Mouse (Mus musculus) mouse trophoblast stem cell (cell line): ENCODE measurements around the gene Sqor.

Source experiments
- in situ Hi-C, 2 experiments: fragments of 300-500 bp; cut with MseI, MboI; formaldehyde crosslinking; loops; 2 replicates in 1 of 2; 3 replicates in 1 of 2; pipeline ENCODE4 v1.15.1; 2025

Gene Sqor

GRCm38 (mm10) chr2:122765071-122765793 is at the start of gene Sqor:
TSS of gene Sqor (plus strand) at chr2:122765237.
- in situ Hi-C loops: no loop called here

GRCm38 (mm10) chr2:122716301-122716842 is 48.7 kb upstream of the Sqor start:
- in situ Hi-C loops: no loop called here

GRCm38 (mm10) chr2:122719232-122719631 is 45.8 kb upstream of the Sqor start:
- in situ Hi-C loops: no loop called here

GRCm38 (mm10) chr2:122720564-122720963 is 44.5 kb upstream of the Sqor start:
- in situ Hi-C loops: no loop called here

GRCm38 (mm10) chr2:122725604-122726003 is 39.4 kb upstream of the Sqor start:
- in situ Hi-C loops: no loop called here

- in situ Hi-C loops: no loop called here
Observed at GRCm38 (mm10) chr2:122731456-122731855, 33.6 kb upstream of the Sqor start.

GRCm38 (mm10) chr2:122737894-122738830 is 26.9 kb upstream of the Sqor start, which contains the start of gene Bloc1s6:
TSS of gene Bloc1s6 (plus strand) at chr2:122738503.
- in situ Hi-C loops: no loop called here

- in situ Hi-C loops: no loop called here
Observed at GRCm38 (mm10) chr2:122739023-122739422, 26.0 kb upstream of the Sqor start.

GRCm38 (mm10) chr2:122746461-122746860 is 18.6 kb upstream of the Sqor start:
- in situ Hi-C loops: loop anchor here in 1 of 2 experiments (10.0 kb wide), 1 partner anchor 362 kb away; no protein-coding TSS in a partner anchor

- in situ Hi-C loops: loop anchor here (10.0 kb wide), 1 partner anchor 119 kb away; the partner anchor contains the start of gene AA467197 (in 2 of the 2)
Observed at GRCm38 (mm10) chr2:122753739-122754343, 11.2 kb upstream of the Sqor start.

- in situ Hi-C loops: loop anchor here (10.0 kb wide), 1 partner anchor 125 kb away; the partner anchor contains the start of gene AA467197 (in 2 of the 2)
Observed at GRCm38 (mm10) chr2:122759791-122760190, 5.2 kb upstream of the Sqor start.

- in situ Hi-C loops: no loop called here
Observed at GRCm38 (mm10) chr2:122762991-122763390, 2.0 kb upstream of the Sqor start.

GRCm38 (mm10) chr2:122764526-122764925 is 511 bp upstream of the Sqor start:
- in situ Hi-C loops: no loop called here

GRCm38 (mm10) chr2:122765794-122766145 is 733 bp downstream of the Sqor start:
- in situ Hi-C loops: no loop called here

GRCm38 (mm10) chr2:122771002-122771401 is 6.0 kb downstream of the Sqor start:
- in situ Hi-C loops: no loop called here

GRCm38 (mm10) chr2:122772899-122773298 is 7.9 kb downstream of the Sqor start:
- in situ Hi-C loops: no loop called here

- in situ Hi-C loops: no loop called here
Observed at GRCm38 (mm10) chr2:122775491-122775890, 10.5 kb downstream of the Sqor start.

GRCm38 (mm10) chr2:122776823-122777222 is 11.8 kb downstream of the Sqor start:
- in situ Hi-C loops: no loop called here

- in situ Hi-C loops: no loop called here
Observed at GRCm38 (mm10) chr2:122779967-122780366, 14.9 kb downstream of the Sqor start.

GRCm38 (mm10) chr2:122780447-122780846 is 15.4 kb downstream of the Sqor start:
- in situ Hi-C loops: no loop called here

- in situ Hi-C loops: no loop called here
Observed at GRCm38 (mm10) chr2:122781590-122782356, 16.7 kb downstream of the Sqor start.
